Mouse (Mus musculus) right cerebral cortex, postnatal 4 days (tissue): ENCODE measurements around the gene Best1.

Experiments
- DNase-seq: peaks from one replicate; pipeline ENCODE4 v3.0.0-alpha.2; 2022

Gene Best1

GRCm38 (mm10) chr19:9956624-9957388, 44.6 kb downstream of the Best1 start:
- no peak for DNase-seq

DNA sequence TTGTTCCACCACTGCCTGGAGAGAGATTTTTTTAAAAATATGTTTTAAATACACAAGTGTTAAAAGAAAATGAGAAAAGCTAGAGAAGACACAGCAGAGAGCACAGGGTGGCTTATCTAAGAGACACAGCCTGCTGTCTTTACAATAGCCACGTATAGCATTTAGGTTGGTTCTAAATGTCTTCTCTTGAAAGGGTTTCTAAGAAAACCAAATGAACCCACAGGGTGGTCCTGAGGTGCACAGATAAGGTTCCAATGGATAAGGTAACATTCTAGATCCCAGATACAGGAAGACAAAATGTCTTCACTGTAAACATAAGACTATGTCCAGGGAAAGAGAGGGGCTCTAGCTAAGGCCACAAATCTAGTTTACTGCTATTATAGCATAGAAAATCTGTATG, 46.0 kb downstream of the Best1 start:
- no peak for DNase-seq

GRCm38 (mm10) chr19:9954811-9955202, 46.6 kb downstream of the Best1 start:
- DNase-seq = no peak

DNA sequence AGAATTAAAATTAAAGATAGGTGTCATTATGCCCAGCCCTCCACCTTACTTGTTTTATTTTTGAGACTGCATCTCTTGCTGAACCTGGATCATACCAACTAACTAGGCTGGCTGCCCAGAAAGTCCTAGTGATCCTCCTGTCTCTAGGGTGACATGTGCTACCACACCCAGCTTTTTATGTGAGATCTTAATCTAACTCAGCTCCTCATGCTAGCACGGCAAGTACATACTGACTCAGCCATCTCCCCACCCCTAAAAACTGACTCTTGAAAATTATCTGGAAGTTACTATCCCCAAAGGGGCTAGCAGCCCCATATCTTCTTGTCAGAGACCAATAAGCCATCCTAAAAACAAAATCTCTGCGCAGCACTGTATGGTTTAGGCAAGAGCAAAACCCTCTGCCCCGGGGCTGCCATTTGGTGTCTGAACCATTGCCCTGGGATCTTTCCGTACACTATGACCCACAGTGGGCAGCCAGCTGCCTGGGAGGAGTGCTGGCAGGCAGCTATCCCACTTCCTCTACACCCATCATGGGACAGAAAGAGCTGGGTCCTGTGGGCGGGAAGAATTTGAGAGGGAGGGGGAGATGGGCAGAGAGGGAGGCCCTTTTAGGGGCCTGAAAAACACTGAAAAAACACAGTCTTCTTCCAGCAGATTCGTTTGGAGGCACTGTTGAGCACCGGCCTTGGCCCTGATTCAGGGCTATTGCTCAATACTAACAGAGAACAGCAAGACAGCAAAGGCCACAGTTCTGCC, 47.2 kb downstream of the Best1 start:
- no peak for DNase-seq

DNA sequence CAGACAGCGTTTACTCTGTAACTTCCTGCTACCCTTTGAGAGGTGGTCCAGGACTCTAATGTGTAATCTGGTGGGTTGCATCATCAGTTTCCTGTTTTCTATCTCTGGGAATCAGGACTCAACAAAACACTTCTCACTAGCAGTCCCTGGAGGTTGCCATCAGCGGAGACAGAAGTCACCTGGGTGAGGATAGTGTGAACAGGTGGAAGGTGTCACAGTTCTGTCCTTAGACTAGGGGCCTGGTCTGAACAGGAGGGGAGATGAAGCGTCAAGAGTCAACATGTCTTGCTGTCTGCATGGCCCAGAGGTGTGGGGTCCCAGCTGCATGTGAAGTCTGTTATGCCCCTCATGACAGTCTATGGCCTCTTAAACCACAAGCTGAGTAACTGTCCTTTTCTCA, 48.5 kb downstream of the Best1 start:
- DNase-seq = no peak

DNA sequence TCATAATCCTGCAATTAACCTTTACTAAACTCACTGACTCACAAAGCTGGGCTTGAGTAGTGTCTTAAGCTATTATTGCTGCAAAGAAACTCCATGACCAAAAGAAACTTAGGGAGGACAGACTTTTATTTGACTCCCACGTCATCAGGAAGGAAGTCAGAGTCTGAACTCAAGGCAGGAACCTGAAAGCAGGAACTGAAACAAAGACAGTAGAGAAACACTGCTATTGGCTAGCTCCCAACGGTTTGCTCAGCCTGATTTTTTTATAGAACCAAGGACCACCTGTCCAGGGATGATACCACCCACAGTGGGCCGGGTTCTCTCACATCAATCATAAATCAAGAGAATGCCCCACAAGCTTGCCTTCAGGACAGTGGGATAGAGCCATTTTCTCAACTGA, 49.0 kb downstream of the Best1 start:
- DNase-seq = no peak

- no peak for DNase-seq
Observed at GRCm38 (mm10) chr19:9946986-9947385, 54.4 kb downstream of the Best1 start.

DNA sequence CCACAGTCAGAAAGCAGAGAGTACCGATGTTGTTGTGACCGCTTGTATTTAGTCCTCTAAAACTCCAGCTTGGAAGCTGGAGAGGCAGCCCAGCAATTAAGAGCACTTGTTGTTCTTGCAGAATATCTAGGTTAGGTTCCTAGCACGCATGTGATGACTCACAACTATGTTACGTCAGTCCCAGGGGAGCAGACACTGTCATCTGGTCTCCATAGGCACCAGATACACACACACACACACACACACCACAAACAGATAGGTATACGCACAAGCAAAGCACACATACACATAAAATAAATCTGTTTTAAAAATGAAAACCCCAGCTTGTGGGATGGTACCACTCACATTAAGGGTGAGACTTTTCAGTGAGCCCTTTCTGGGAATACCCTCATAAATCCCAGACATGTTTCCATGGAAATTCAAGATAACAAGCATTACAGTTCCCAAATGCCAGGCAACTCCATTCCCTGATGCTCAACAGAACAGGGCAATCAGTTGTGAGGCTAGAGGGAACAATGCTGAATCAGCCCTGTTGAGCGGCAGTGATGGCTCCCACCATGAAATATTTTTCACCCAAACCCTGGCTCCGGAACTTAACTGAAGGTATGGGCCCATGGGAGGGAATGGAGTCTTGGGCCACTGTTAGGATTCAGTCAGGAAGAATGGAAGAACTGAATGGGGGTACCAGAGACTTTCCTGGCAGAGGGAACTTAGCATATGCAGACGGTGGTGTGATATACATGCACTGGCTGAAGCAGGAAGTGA, 55.5 kb downstream of the Best1 start:
- DNase-seq = no peak

GRCm38 (mm10) chr19:9942539-9943533, 58.6 kb downstream of the Best1 start:
- no peak for DNase-seq

DNA sequence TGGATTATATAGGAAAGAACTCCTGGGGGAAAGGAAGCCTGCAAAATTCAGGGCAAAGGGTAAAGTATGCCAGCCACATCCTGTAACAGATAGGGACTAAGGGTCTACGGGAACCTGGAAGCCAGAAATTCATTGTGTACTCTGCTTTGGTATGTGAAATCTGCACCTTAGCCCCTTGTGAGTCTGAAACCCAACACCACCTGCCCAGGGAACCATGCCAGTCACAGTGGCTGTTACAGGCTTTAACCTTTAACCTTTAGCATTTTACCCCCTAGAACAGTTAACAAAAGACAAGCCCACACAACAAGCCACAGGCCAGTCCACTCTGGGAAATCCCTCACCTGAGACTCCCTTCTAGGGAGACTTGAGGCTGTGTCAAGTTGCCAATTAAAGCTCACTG, 59.6 kb downstream of the Best1 start:
- no peak for DNase-seq

DNA sequence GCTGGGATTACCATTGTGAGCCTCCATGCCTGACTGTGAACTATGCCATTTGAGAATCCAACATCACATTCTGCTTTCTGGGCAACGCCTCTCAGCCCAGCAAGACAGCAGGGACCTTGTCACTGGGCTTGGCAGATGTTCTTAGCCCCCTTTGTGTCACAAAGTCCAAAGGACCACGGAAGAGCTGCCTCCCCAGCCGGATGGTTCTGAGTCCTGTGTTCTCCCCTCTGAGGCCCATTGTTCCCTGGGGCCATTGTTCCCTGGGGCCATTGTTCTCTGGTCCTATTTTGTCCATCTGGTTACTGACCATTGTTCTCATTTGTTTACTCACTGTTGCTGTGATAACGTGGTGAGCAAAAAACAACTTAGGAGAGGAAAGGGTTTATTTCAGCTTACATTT, 60.5 kb downstream of the Best1 start:
- no peak for DNase-seq

- no peak for DNase-seq
Observed at GRCm38 (mm10) chr19:9939841-9940240, 61.6 kb downstream of the Best1 start.

- no peak for DNase-seq
Observed at GRCm38 (mm10) chr19:9938824-9939303, 62.6 kb downstream of the Best1 start.

GRCm38 (mm10) chr19:9938156-9938823, 63.1 kb downstream of the Best1 start:
- no peak for DNase-seq

DNA sequence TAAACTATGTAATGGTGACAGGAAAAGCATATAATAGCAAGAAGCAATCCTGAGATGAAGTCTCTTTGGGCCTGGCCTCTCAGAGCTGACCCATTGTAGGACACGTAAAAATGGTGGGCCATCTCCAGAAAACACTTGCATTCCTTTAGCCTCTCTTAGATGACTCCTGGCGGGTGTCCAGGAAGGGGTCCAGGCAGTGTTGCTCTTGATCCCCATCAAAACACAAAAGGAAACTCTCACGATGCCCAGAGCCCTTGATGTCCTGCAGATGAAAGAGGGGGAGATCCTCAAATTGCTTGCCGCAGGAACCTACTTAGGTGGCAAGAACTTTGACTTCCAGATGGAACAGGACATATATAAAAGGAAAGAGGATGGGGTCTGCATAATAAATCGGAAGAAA, 64.0 kb downstream of the Best1 start:
- no peak for DNase-seq

GRCm38 (mm10) chr19:9936579-9936978, 64.9 kb downstream of the Best1 start:
- DNase-seq = no peak
